Mouse (Mus musculus) kidney, embryonic 15.5 days (tissue): ENCODE data around the gene Zfp607a. TPM values are rescaled to one million over a fixed set of nuclear protein-coding genes. Genes with fewer than 3 reads are reported as not detected.
"Not testable (repeated sequence)": the region's sequence is repeated elsewhere in the genome, so short reads cannot be mapped to it uniquely, and the experiment has no call there.

Experiments used
- ATAC-seq: fragments of 200-750 bp; cut with Nextera tagmentation; replicated peaks from 2 replicates; pipeline ENCODE4 v1.8.0; 2017; ENCODE audit warnings: moderate TSS enrichment; ENCODE audit not compliant: low FRiP score
- H3K27ac ChIP-seq: fragments of 300-500 bp; sonication (generic); 2 replicates; pipeline ENCODE4 v1.5.1; 2015; ENCODE audit warnings: mild to moderate bottlenecking, inconsistent platforms
- H3K27me3 ChIP-seq: fragments of 300-500 bp; sonication (generic); 2 replicates; pipeline ENCODE4 v1.6.1; 2015; ENCODE audit warnings: inconsistent platforms
- H3K36me3 ChIP-seq: fragments of 300-500 bp; sonication (generic); 2 replicates; pipeline ENCODE4 v1.6.1; 2015; ENCODE audit warnings: inconsistent platforms
- H3K4me1 ChIP-seq: fragments of 300-500 bp; sonication (generic); 2 replicates; pipeline ENCODE4 v1.6.1; 2015; ENCODE audit warnings: inconsistent platforms
- H3K4me2 ChIP-seq: fragments of 300-500 bp; sonication (generic); 2 replicates; pipeline ENCODE4 v1.6.1; 2015; ENCODE audit warnings: moderate library complexity, mild to moderate bottlenecking, inconsistent platforms
- H3K4me3 ChIP-seq: fragments of 300-500 bp; sonication (generic); replicated peaks from 2 replicates; pipeline ENCODE4 v1.5.1; 2015; ENCODE audit warnings: mild to moderate bottlenecking, inconsistent platforms
- H3K9ac ChIP-seq: fragments of 300-500 bp; sonication (generic); 2 replicates; pipeline ENCODE4 v1.6.1; 2015; ENCODE audit warnings: mild to moderate bottlenecking, inconsistent platforms
- H3K9me3 ChIP-seq: fragments of 300-500 bp; sonication (generic); replicated peaks from 2 replicates; pipeline ENCODE4 v1.6.1; 2016; ENCODE audit warnings: inconsistent platforms
- WGBS: fragments of 180-500 bp; shearing (Covaris S2); methylation state at CpG from one replicate; pipeline ENCODE4 v1.1.7; 2015; ENCODE audit warnings: mixed read lengths; 5-methylcytosine and 5-hydroxymethylcytosine counted together
- polyA plus RNA-seq: library from polyadenylated mRNA; unstranded; fragments of >200 nt; fragmentation: Nextera tagmentation; extraction: Ambion mirVana; gene quantifications from 2 replicates; pipeline ENCODE4 v1.2.1, GENCODE M21; 2015

Gene Zfp607a
- 3.9 TPM in 2 replicates for polyA plus RNA-seq

DNA sequence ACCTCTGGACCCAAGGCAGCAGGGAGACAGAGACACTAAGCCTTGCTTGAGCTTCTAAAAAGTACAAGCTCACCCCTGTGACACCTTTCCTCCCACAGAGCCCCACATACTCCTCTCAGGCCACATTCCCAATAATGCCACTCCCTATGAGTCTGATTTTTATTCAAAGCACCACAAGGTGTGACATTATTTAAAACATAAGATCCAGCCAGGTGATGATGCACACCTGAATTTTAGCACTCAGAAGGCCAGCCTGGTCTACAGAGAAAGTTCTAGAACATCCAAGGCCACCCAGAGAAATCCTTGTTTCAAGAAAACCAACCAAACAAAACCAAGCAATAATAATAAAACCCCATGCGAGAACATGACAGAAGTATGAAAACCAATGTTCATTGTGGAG, at the start of gene Zfp607a:
Gene Zfp607a (plus strand): TSS at position 301 of the 400 bp plus-strand sequence.
- ATAC-seq = no peak
- Histone ChIP-seq H3K4me2 (no peak within 1 kb of the TSS), H3K27me3 (no peaks in the 10 kb centered on the region), H3K4me3 (no peak within 1 kb of the TSS), H3K36me3 (peaks cover 18% of the 10 kb centered on the region), H3K27ac (no peak within 1 kb of the TSS), H3K9ac (no peak within 1 kb of the TSS), H3K9me3 (no peaks in the 10 kb centered on the region), H3K4me1 (peaks cover 14% of the 10 kb centered on the region)
- 91% methylated on average over 1 of the region's 1 CpGs for WGBS

- Histone ChIP-seq H3K27me3 (no peaks in the 10 kb centered on the region), H3K9me3 (no peaks in the 10 kb centered on the region), H3K4me3 (no peak overlapping the region), H3K9ac (no peak overlapping the region), H3K27ac (no peak overlapping the region), H3K36me3 (peaks cover 65% of the 10 kb centered on the region), H3K4me2 (no peak overlapping the region), H3K4me1 (no peaks in the 10 kb centered on the region)
- ATAC-seq = no peak
- WGBS = 95% methylated on average over 7 of the region's 7 CpGs
Measured at GRCm38 (mm10) chr7:27818526-27819110, 38.7 kb upstream of the Zfp607a start.

GRCm38 (mm10) chr7:27822611-27823010, 34.7 kb upstream of the Zfp607a start:
- no peak overlapping the region for H3K27ac ChIP-seq
- peaks cover 35% of the 10 kb centered on the region for H3K36me3 ChIP-seq
- no peak for ATAC-seq
- no peak overlapping the region for H3K4me3 ChIP-seq
- H3K4me2 ChIP-seq = no peak overlapping the region
- peaks cover 13% of the 10 kb centered on the region; the same call in 1 of the 2 replicates for H3K9me3 ChIP-seq
- no peaks in the 10 kb centered on the region for H3K4me1 ChIP-seq
- H3K9ac ChIP-seq = no peak overlapping the region
- H3K27me3 ChIP-seq = no peaks in the 10 kb centered on the region

DNA sequence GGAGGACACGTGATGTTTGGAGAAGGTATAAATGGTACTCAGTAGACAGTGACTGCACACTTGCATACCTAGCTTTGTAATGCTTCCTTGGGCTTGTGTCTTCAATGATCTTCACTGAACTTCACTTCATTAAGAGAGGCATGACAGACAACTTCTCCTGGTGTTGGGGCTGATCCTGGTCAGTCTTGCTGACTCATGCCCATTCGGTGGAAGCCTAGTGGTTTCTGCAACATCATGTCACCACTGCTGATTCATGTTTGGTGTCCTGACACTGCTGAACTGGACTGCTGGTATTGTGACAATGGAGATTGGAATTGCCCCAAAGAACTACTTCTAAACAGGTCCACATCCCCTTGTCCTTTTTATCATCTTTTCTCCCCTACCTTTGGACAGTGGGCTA, 23.2 kb upstream of the Zfp607a start:
- no peak overlapping the region for H3K9ac ChIP-seq
- H3K4me2 ChIP-seq = no peak overlapping the region
- H3K4me3 ChIP-seq = no peak overlapping the region
- 89% methylated on average over 2 of the region's 2 CpGs for WGBS
- H3K27ac ChIP-seq = no peak overlapping the region
- no peaks in the 10 kb centered on the region for H3K9me3 ChIP-seq
- no peaks in the 10 kb centered on the region for H3K27me3 ChIP-seq
- ATAC-seq = no peak
- peaks cover 5% of the 10 kb centered on the region for H3K4me1 ChIP-seq
- H3K36me3 ChIP-seq = no peaks in the 10 kb centered on the region

GRCm38 (mm10) chr7:27837896-27838295, 19.4 kb upstream of the Zfp607a start:
- no peak; the same call in 1 of the 2 replicates for ATAC-seq
- peak overlapping the region; percentile 57 for H3K4me3 ChIP-seq
- peak overlapping the region; percentile 73 for H3K4me2 ChIP-seq
- peaks cover 8% of the 10 kb centered on the region for H3K4me1 ChIP-seq
- H3K27me3 ChIP-seq = no peaks in the 10 kb centered on the region
- peak overlapping the region; percentile 63 for H3K9ac ChIP-seq
- 26% methylated on average over 6 of the region's 6 CpGs for WGBS
- H3K36me3 ChIP-seq = no peaks in the 10 kb centered on the region
- peak overlapping the region; percentile 84 for H3K27ac ChIP-seq
- H3K9me3 ChIP-seq = no peaks in the 10 kb centered on the region

- Histone ChIP-seq H3K9me3 (no peaks in the 10 kb centered on the region), H3K4me1 (peaks cover 8% of the 10 kb centered on the region), H3K4me3 (peak within 1 kb of the TSS; percentile 57), H3K27ac (peak within 1 kb of the TSS; percentile 84), H3K9ac (peak within 1 kb of the TSS; percentile 63), H3K36me3 (no peaks in the 10 kb centered on the region), H3K4me2 (peak within 1 kb of the TSS; percentile 73), H3K27me3 (no peaks in the 10 kb centered on the region)
- peak; percentile 99 for ATAC-seq
- WGBS = 3% methylated on average over 34 of the region's 34 CpGs
Measured at GRCm38 (mm10) chr7:27838323-27839249, 18.7 kb upstream of the Zfp607a start, which contains the start of gene Zfp59. Zfp59 (plus strand) TSS chr7:27838607.

DNA sequence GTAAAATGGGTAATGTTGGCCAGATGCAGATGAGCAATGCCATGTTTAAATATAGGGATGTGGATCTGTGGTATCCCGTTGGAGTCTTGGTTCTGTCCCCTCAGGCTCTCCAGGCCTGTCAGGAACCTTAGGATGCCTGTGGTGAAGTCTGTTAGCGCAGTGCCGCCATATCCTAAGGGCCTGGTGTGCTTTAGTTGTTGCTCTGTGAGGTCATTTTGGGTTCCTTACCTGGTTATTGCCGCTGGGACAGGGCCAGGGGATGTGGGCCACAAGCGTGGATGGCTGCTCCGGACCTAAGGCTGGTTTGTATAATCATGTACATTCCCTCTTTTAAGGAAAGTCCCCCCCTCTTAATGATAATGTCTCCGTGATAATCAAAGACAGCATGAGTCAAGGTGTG, 17.7 kb upstream of the Zfp607a start:
- H3K4me3 ChIP-seq = peak overlapping the region; percentile 57; the same call in 1 of the 2 replicates
- H3K4me2 ChIP-seq = peak overlapping the region; percentile 73

GRCm38 (mm10) chr7:27840104-27840503, 17.2 kb upstream of the Zfp607a start:
- ATAC-seq = no peak
- Histone ChIP-seq H3K36me3 (peaks cover 8% of the 10 kb centered on the region), H3K27ac (no peak overlapping the region), H3K9me3 (no peaks in the 10 kb centered on the region), H3K4me2 (no peak overlapping the region), H3K27me3 (no peaks in the 10 kb centered on the region), H3K9ac (no peak overlapping the region), H3K4me1 (peaks cover 8% of the 10 kb centered on the region), H3K4me3 (no peak overlapping the region)
- WGBS = 89% methylated on average over 6 of the region's 6 CpGs

More for the DNA sequence above, 17.7 kb upstream of the Zfp607a start:
- Histone ChIP-seq H3K27ac (no peak overlapping the region), H3K9ac (no peak overlapping the region), H3K36me3 (peaks cover 3% of the 10 kb centered on the region), H3K27me3 (no peaks in the 10 kb centered on the region), H3K9me3 (no peaks in the 10 kb centered on the region), H3K4me1 (peaks cover 8% of the 10 kb centered on the region)
- no peak for ATAC-seq
- WGBS = 95% methylated on average over 7 of the region's 7 CpGs

GRCm38 (mm10) chr7:27859301-27860251, 2.2 kb downstream of the Zfp607a start:
- peak overlapping the region; percentile 76 for H3K4me2 ChIP-seq
- H3K27me3 ChIP-seq = no peaks in the 10 kb centered on the region
- peak; percentile 22; the same call in 1 of the 2 replicates for ATAC-seq
- H3K4me3 ChIP-seq = peak overlapping the region; percentile 70
- peak overlapping the region; percentile 69 for H3K9ac ChIP-seq
- 34% methylated on average over 10 of the region's 10 CpGs for WGBS
- peaks cover 14% of the 10 kb centered on the region for H3K4me1 ChIP-seq
- no peaks in the 10 kb centered on the region for H3K9me3 ChIP-seq
- peaks cover 14% of the 10 kb centered on the region for H3K36me3 ChIP-seq
- peak overlapping the region; percentile 90 for H3K27ac ChIP-seq

- no peaks in the 10 kb centered on the region for H3K27me3 ChIP-seq
- peak overlapping the region; percentile 76 for H3K4me2 ChIP-seq
- no peaks in the 10 kb centered on the region for H3K9me3 ChIP-seq
- peaks cover 19% of the 10 kb centered on the region for H3K36me3 ChIP-seq
- peak overlapping the region; percentile 90 for H3K27ac ChIP-seq
- WGBS = under 1% methylated on average over 22 of the region's 22 CpGs
- ATAC-seq = peak; percentile 93
- peak overlapping the region; percentile 69 for H3K9ac ChIP-seq
- peaks cover 14% of the 10 kb centered on the region for H3K4me1 ChIP-seq
- peak overlapping the region; percentile 70 for H3K4me3 ChIP-seq
Measured at GRCm38 (mm10) chr7:27860396-27861235, 3.3 kb downstream of the Zfp607a start.

- 80% methylated on average over 5 of the region's 5 CpGs for WGBS
- ATAC-seq, H3K4me2 ChIP-seq, H3K27ac ChIP-seq, H3K9me3 ChIP-seq, H3K27me3 ChIP-seq, H3K4me3 ChIP-seq, H3K9ac ChIP-seq: not testable (repeated sequence)
- Histone ChIP-seq H3K4me1 (peaks cover 14% of the 10 kb centered on the region), H3K36me3 (peaks cover 35% of the 10 kb centered on the region)
Measured at GRCm38 (mm10) chr7:27862578-27862977, 5.3 kb downstream of the Zfp607a start.
